In the genomic region with DNA sequence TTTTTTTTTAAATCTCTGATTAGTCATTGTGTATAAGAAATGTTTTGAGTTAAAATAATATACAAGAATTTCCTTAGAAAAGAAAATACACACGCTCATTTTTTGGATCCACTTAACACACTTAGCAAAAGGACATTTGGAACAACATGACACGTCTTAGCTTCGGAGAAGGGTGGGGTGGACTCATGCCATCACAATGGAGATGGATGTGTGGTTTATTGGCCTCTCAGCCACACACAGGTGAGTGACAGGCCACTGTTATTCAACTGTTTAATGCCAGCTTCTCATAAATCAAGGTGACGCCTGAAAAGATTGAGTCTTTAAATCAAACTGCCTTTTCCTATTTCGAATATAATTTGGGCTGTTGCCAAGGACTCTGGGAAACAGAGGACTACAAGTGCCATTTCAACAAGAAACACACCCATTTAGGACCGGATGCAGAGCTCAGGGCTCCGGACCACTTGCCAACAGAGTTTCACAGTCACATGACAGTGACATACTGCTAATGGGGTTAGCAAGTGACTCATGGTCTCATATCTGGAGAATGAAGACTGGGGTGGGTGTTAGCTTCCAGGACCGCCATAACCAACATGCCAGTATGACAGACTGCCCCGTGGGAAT, we compare ENCODE assay signal across 9 mouse cellular contexts.
DNase-seq lines count a peak whose midpoint lies in the region; ATAC-seq lines count a peak whose summit lies in the region.
"Had no signal": no experiment of that assay in that cellular context is flagged by ENCODE, and none has a peak within 500 bp of the region (broad histone marks: within the 10 kb centered on the region; RNA-seq: fewer than 3 reads in every experiment).

No protein-coding gene starts in this region.

- no peaks in the 10 kb centered on the region for H3K9me3 ChIP-seq in heart, embryonic 11.5 days (replicated peaks; ENCODE audit: control insufficient read depth, low read length)
- no peaks in the 10 kb centered on the region for H3K9me3 ChIP-seq in intestine, embryonic 15.5 days

- H3K27ac ChIP-seq in heart, embryonic 11.5 days (ENCODE audit: low read depth, low read length), result no peak overlapping the region
- no peak overlapping the region for H3K27ac ChIP-seq in intestine, embryonic 15.5 days

- H3K4me3 ChIP-seq in heart, embryonic 11.5 days (ENCODE audit: low read depth, low read length), result no peak overlapping the region
- no peak overlapping the region for H3K4me3 ChIP-seq in intestine, embryonic 15.5 days (replicated peaks)

- H3K9ac ChIP-seq in heart, embryonic 11.5 days (ENCODE audit: low read depth, low read length), result no peak overlapping the region
- H3K9ac ChIP-seq in intestine, embryonic 15.5 days, result no peak overlapping the region

- peak; percentile 65 to 85 for DNase-seq in heart, adult 18-20 months
- DNase-seq in adrenal gland, postnatal 10 days, result peak; percentile 56
- peak; percentile 55 for DNase-seq in lung, postnatal 14 days
- DNase-seq in cerebellum, postnatal 10 days, result no peak
- DNase-seq in cerebellum, adult 9-11 months, result no peak
- DNase-seq: cerebellum, adult 8-10 months had no signal

- WGBS in heart, embryonic 11.5 days (ENCODE audit: insufficient replicate concordance), result 63% methylated on average over 9 of the region's 9 CpGs
- WGBS in intestine, embryonic 15.5 days, result 48% methylated on average over 9 of the region's 9 CpGs

- H3K27me3 ChIP-seq in heart, embryonic 11.5 days (ENCODE audit: control insufficient read depth, insufficient read depth, low read length), result no peaks in the 10 kb centered on the region; the same call in 1 of the 2 replicates
- H3K27me3 ChIP-seq in intestine, embryonic 15.5 days (replicated peaks), result no peaks in the 10 kb centered on the region

- H3K4me2 ChIP-seq in heart, embryonic 11.5 days, result no peak overlapping the region
- no peak overlapping the region for H3K4me2 ChIP-seq in intestine, embryonic 15.5 days (replicated peaks)

- no peak for ATAC-seq in heart, embryonic 11.5 days (replicated peaks; ENCODE audit: insufficient number of reproducible peaks, low FRiP score, low TSS enrichment)
- 0 out of 2 replicates have a peak, but pooled peaks have one; percentile 17 for ATAC-seq in intestine, embryonic 15.5 days
- no peak for ATAC-seq in cerebellum, adult (ENCODE audit: insufficient number of reproducible peaks, low FRiP score, low TSS enrichment)

- H3K36me3 ChIP-seq in heart, embryonic 11.5 days (ENCODE audit: control insufficient read depth, insufficient read depth, low read length), result no peaks in the 10 kb centered on the region
- no peaks in the 10 kb centered on the region for H3K36me3 ChIP-seq in intestine, embryonic 15.5 days

- no peaks in the 10 kb centered on the region; the same call in 1 of the 2 replicates for H3K4me1 ChIP-seq in heart, embryonic 11.5 days (ENCODE audit: control insufficient read depth, insufficient read depth, low read length)
- H3K4me1 ChIP-seq in intestine, embryonic 15.5 days (replicated peaks), result no peaks in the 10 kb centered on the region

Comparison
In these comparisons a context has a peak if more than half of its experiments do, and no peak if none do; other contexts are left out.
1. DNase-seq: peak in heart, adult 18-20 months (2 of 2), adrenal gland, postnatal 10 days (single experiment) and lung, postnatal 14 days (single experiment); none in cerebellum, postnatal 10 days (0 of 2) and cerebellum, adult 9-11 months (single experiment).